ENCODE assay signal across 1 mouse cellular context in the genomic region with DNA sequence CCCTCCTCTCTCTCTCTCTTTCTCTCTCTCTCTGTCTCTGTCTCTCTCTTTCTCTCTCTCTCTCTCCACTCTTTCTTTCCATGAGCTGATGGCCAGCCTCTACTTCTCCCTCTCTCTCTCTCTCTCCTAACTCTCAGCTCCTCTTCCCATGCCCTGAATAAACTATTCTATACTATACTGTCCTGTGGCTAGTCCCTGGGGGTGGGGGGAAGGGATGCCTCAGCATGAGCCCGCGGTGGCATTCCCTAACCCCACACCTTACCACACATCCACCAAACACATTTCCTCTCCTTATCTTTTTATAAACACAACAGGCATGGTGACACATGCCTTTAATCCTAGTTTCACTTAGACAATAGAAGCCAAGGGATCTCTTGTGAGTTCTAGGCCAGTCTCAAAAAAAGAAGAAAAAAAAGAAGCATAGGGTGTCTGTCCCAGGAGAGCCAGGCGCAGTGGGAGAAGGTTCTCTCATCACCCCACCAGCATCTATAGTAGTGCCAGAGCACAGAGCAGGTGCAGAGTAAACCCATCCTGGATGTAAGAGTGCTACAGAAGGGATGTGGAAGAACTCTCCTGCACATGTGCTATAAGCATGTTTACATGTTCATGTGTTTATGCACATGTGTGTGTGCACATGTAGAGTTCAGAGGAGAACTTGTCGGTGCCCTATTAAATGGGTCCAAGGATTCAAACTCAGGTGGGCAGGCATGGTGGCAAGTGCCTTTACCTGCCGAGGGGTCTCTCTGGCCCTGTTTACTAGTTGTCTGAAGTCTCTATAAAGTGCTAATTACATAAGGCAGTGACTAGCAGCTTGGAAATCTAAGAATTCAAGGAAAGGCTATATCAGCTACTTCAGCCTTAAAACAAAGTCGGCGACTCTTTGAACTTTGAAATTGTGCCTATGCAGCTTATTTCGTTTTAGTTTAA.
TF ChIP-seq lines count a peak whose summit lies in the region.

No protein-coding gene starts in this region.

TF ChIP-seq in MEL, 35 proteins besides CTCF, POLR2A, EP300 and RAD21:
- TF ChIP-seq TAL1 (IDR thresholded peaks at IDR 0.05; ENCODE audit: low read length) (peak; percentile 50), GABPA (IDR thresholded peaks at IDR 0.05; ENCODE audit: low read depth, low read length) (no peak), NELFE (IDR thresholded peaks at IDR 0.05; ENCODE audit: low read depth, low read length) (no peak), CHD1 (IDR thresholded peaks at IDR 0.05; ENCODE audit: low read depth, low read length) (0 out of 2 replicates have a peak, but pooled peaks have one; percentile 9), MAX (IDR thresholded peaks at IDR 0.05; ENCODE audit: low read length) (peak; percentile 3; the same call in 1 of the 2 replicates)
